Mouse (Mus musculus): ENCODE results near the gene Slc1a3. TPM values are rescaled to one million over a fixed set of nuclear protein-coding genes. Genes with fewer than 3 reads are reported as not detected.
A peak's percentile ranks its signal among the peaks of the same experiment; 100 is the strongest.

Slc1a3 gene
- polyA plus RNA-seq, 1 experiment from 2014 or later, result 8.5 TPM

- no peak for TF ChIP-seq CTCF (IDR thresholded peaks at IDR 0.05; ENCODE audit: low read depth)
- no peaks in the 10 kb centered on the region for H3K4me1 ChIP-seq (replicated peaks; ENCODE audit: insufficient read depth, low read length)
- no peak overlapping the region for H3K27ac ChIP-seq
- H3K27me3 ChIP-seq (ENCODE audit: insufficient read depth, low read length), result no peaks in the 10 kb centered on the region
- no peaks in the 10 kb centered on the region for H3K9me3 ChIP-seq (replicated peaks; ENCODE audit: low read length)
- no peak overlapping the region for H3K9ac ChIP-seq (ENCODE audit: low read depth, low read length)
- no peak for ATAC-seq (replicated peaks; ENCODE audit: low FRiP score, low read depth)
- DNase-seq (ENCODE audit: low spot score), result no peak
- H3K4me3 ChIP-seq (replicated peaks; ENCODE audit: low read depth, low read length), result no peak overlapping the region
- WGBS, result 75% methylated on average over 2 of the region's 2 CpGs
- no peaks in the 10 kb centered on the region for H3K36me3 ChIP-seq (ENCODE audit: insufficient read depth, low read length)
- H3K4me2 ChIP-seq (ENCODE audit: low read length), result no peak overlapping the region
These were observed 73.3 kb downstream of the Slc1a3 start for GRCm38 (mm10) chr15:8637283-8637682.

- H3K4me1 ChIP-seq (replicated peaks; ENCODE audit: insufficient read depth, low read length), result no peaks in the 10 kb centered on the region
- no peak overlapping the region for H3K9ac ChIP-seq (ENCODE audit: low read depth, low read length)
- no peak overlapping the region for H3K4me2 ChIP-seq (ENCODE audit: low read length)
- H3K36me3 ChIP-seq (ENCODE audit: insufficient read depth, low read length), result no peaks in the 10 kb centered on the region
- H3K9me3 ChIP-seq (replicated peaks; ENCODE audit: low read length), result no peaks in the 10 kb centered on the region
- H3K4me3 ChIP-seq (replicated peaks; ENCODE audit: low read depth, low read length), result no peak overlapping the region
- DNase-seq (ENCODE audit: low spot score) (no peak), ATAC-seq (replicated peaks; ENCODE audit: low FRiP score, low read depth) (no peak)
- 88% methylated on average over 15 of the region's 15 CpGs for WGBS
- no peaks in the 10 kb centered on the region for H3K27me3 ChIP-seq (ENCODE audit: insufficient read depth, low read length)
- H3K27ac ChIP-seq, result no peak overlapping the region
- no peak for TF ChIP-seq CTCF (IDR thresholded peaks at IDR 0.05; ENCODE audit: low read depth)
These were observed 74.6 kb downstream of the Slc1a3 start for GRCm38 (mm10) chr15:8635974-8636373.

GRCm38 (mm10) chr15:8634807-8635206 lies 75.8 kb downstream of the Slc1a3 start:
- WGBS, result 80% methylated on average over 4 of the region's 4 CpGs
- Histone ChIP-seq H3K4me2 (ENCODE audit: low read length) (no peak overlapping the region), H3K4me1 (replicated peaks; ENCODE audit: insufficient read depth, low read length) (no peaks in the 10 kb centered on the region), H3K27me3 (ENCODE audit: insufficient read depth, low read length) (no peaks in the 10 kb centered on the region), H3K27ac (no peak overlapping the region), H3K9ac (ENCODE audit: low read depth, low read length) (no peak overlapping the region), H3K36me3 (ENCODE audit: insufficient read depth, low read length) (no peaks in the 10 kb centered on the region), H3K9me3 (replicated peaks; ENCODE audit: low read length) (no peaks in the 10 kb centered on the region), H3K4me3 (replicated peaks; ENCODE audit: low read depth, low read length) (no peak overlapping the region)
- no peak for TF ChIP-seq CTCF (IDR thresholded peaks at IDR 0.05; ENCODE audit: low read depth)
- ATAC-seq (replicated peaks; ENCODE audit: low FRiP score, low read depth) (no peak), DNase-seq (ENCODE audit: low spot score) (no peak)

- DNase-seq (ENCODE audit: low spot score), result no peak
- no peaks in the 10 kb centered on the region for H3K4me1 ChIP-seq (replicated peaks; ENCODE audit: insufficient read depth, low read length)
These were observed 76.2 kb downstream of the Slc1a3 start for GRCm38 (mm10) chr15:8634355-8634754.

GRCm38 (mm10) chr15:8633375-8633774 lies 77.2 kb downstream of the Slc1a3 start:
- ATAC-seq (replicated peaks; ENCODE audit: low FRiP score, low read depth) (no peak), DNase-seq (ENCODE audit: low spot score) (peak; percentile 45)

More at GRCm38 (mm10) chr15:8634355-8634754, 76.2 kb downstream of the Slc1a3 start:
- no peak overlapping the region for H3K9ac ChIP-seq (ENCODE audit: low read depth, low read length)
- TF ChIP-seq CTCF (IDR thresholded peaks at IDR 0.05; ENCODE audit: low read depth), result no peak
- H3K27me3 ChIP-seq (ENCODE audit: insufficient read depth, low read length), result no peaks in the 10 kb centered on the region
- no peaks in the 10 kb centered on the region for H3K36me3 ChIP-seq (ENCODE audit: insufficient read depth, low read length)
- 85% methylated on average over 3 of the region's 3 CpGs for WGBS
- ATAC-seq (replicated peaks; ENCODE audit: low FRiP score, low read depth), result no peak
- no peak overlapping the region for H3K4me2 ChIP-seq (ENCODE audit: low read length)
- H3K4me3 ChIP-seq (replicated peaks; ENCODE audit: low read depth, low read length), result no peak overlapping the region
- no peak overlapping the region for H3K27ac ChIP-seq
- H3K9me3 ChIP-seq (replicated peaks; ENCODE audit: low read length), result no peaks in the 10 kb centered on the region

GRCm38 (mm10) chr15:8632361-8632760 lies 78.2 kb downstream of the Slc1a3 start:
- TF ChIP-seq CTCF (IDR thresholded peaks at IDR 0.05; ENCODE audit: low read depth), result no peak
- DNase-seq (ENCODE audit: low spot score) (no peak), ATAC-seq (replicated peaks; ENCODE audit: low FRiP score, low read depth) (0 out of 2 replicates have a peak, but pooled peaks have one; percentile 18)
- H3K27ac ChIP-seq, result no peak overlapping the region
- H3K4me2 ChIP-seq (ENCODE audit: low read length), result no peak overlapping the region
- no peaks in the 10 kb centered on the region for H3K9me3 ChIP-seq (replicated peaks; ENCODE audit: low read length)
- H3K27me3 ChIP-seq (ENCODE audit: insufficient read depth, low read length), result no peaks in the 10 kb centered on the region
- H3K36me3 ChIP-seq (ENCODE audit: insufficient read depth, low read length), result no peaks in the 10 kb centered on the region
- WGBS, result 24% methylated on average over 10 of the region's 10 CpGs
- no peak overlapping the region for H3K4me3 ChIP-seq (replicated peaks; ENCODE audit: low read depth, low read length)
- H3K9ac ChIP-seq (ENCODE audit: low read depth, low read length), result no peak overlapping the region
- H3K4me1 ChIP-seq (replicated peaks; ENCODE audit: insufficient read depth, low read length), result no peaks in the 10 kb centered on the region

More at GRCm38 (mm10) chr15:8633375-8633774, 77.2 kb downstream of the Slc1a3 start:
- Histone ChIP-seq H3K36me3 (ENCODE audit: insufficient read depth, low read length) (no peaks in the 10 kb centered on the region), H3K27ac (no peak overlapping the region), H3K4me3 (replicated peaks; ENCODE audit: low read depth, low read length) (no peak overlapping the region), H3K4me1 (replicated peaks; ENCODE audit: insufficient read depth, low read length) (no peaks in the 10 kb centered on the region), H3K4me2 (ENCODE audit: low read length) (no peak overlapping the region), H3K9me3 (replicated peaks; ENCODE audit: low read length) (no peaks in the 10 kb centered on the region), H3K27me3 (ENCODE audit: insufficient read depth, low read length) (no peaks in the 10 kb centered on the region), H3K9ac (ENCODE audit: low read depth, low read length) (no peak overlapping the region)
- TF ChIP-seq CTCF (IDR thresholded peaks at IDR 0.05; ENCODE audit: low read depth), result peak; percentile 69
- 67% methylated on average over 6 of the region's 6 CpGs for WGBS

GRCm38 (mm10) chr15:8629317-8629831 lies 81.2 kb downstream of the Slc1a3 start:
- H3K4me2 ChIP-seq (ENCODE audit: low read length), result peak overlapping the region; percentile 71
- TF ChIP-seq CTCF (IDR thresholded peaks at IDR 0.05; ENCODE audit: low read depth), result peak; percentile 81
- no peaks in the 10 kb centered on the region for H3K9me3 ChIP-seq (replicated peaks; ENCODE audit: low read length)
- H3K4me3 ChIP-seq (replicated peaks; ENCODE audit: low read depth, low read length), result peak overlapping the region; percentile 30
- H3K4me1 ChIP-seq (replicated peaks; ENCODE audit: insufficient read depth, low read length), result no peaks in the 10 kb centered on the region
- 0 out of 2 replicates have a peak overlapping the region, but pooled peaks have one; percentile 38 for H3K9ac ChIP-seq (ENCODE audit: low read depth, low read length)
- H3K27ac ChIP-seq, result no peak overlapping the region
- peak; percentile 90 for ATAC-seq (replicated peaks; ENCODE audit: low FRiP score, low read depth)
- DNase-seq (ENCODE audit: low spot score), result peak; percentile 93
- no peaks in the 10 kb centered on the region for H3K27me3 ChIP-seq (ENCODE audit: insufficient read depth, low read length)
- H3K36me3 ChIP-seq (ENCODE audit: insufficient read depth, low read length), result no peaks in the 10 kb centered on the region
- WGBS, result 2% methylated on average over 13 of the region's 13 CpGs
